Mouse (Mus musculus) ovary, adult 18-20 months (tissue): ENCODE results near the gene Gm10382.

Experiments
- DNase-seq: peaks from one replicate; pipeline ENCODE4 v3.0.0; 2022; ENCODE audit warnings: low spot score, mixed read lengths

Gm10382 gene

GRCm38 (mm10) chr5:125389131-125389578 is at the start of gene Gm10382:
Gene Gm10382 (plus strand): TSS chr5:125389322.
- peak; percentile 66 for DNase-seq

GRCm38 (mm10) chr5:125339851-125340531 is 49.1 kb upstream of the Gm10382 start:
- no peak for DNase-seq

- DNase-seq = peak; percentile 79
Observed at GRCm38 (mm10) chr5:125340547-125341262, 48.4 kb upstream of the Gm10382 start, which contains the start of gene Scarb1. Gene Scarb1 (minus strand): TSS chr5:125341094.

- DNase-seq = no peak
Observed at GRCm38 (mm10) chr5:125341459-125342090, 47.5 kb upstream of the Gm10382 start.

GRCm38 (mm10) chr5:125344296-125344695 is 44.8 kb upstream of the Gm10382 start:
- no peak for DNase-seq

- no peak for DNase-seq
Observed at GRCm38 (mm10) chr5:125348067-125348466, 41.1 kb upstream of the Gm10382 start.

GRCm38 (mm10) chr5:125348487-125348886 is 40.6 kb upstream of the Gm10382 start:
- no peak for DNase-seq

GRCm38 (mm10) chr5:125349391-125349790 is 39.7 kb upstream of the Gm10382 start:
- DNase-seq = no peak

- no peak for DNase-seq
Observed at GRCm38 (mm10) chr5:125351057-125351456, 38.1 kb upstream of the Gm10382 start.

- no peak for DNase-seq
Observed at GRCm38 (mm10) chr5:125351939-125352338, 37.2 kb upstream of the Gm10382 start.

GRCm38 (mm10) chr5:125352781-125353294 is 36.3 kb upstream of the Gm10382 start:
- DNase-seq = no peak

- DNase-seq = no peak
Observed at GRCm38 (mm10) chr5:125354885-125355492, 34.1 kb upstream of the Gm10382 start.

GRCm38 (mm10) chr5:125355650-125356049 is 33.5 kb upstream of the Gm10382 start:
- DNase-seq = no peak

GRCm38 (mm10) chr5:125357543-125358269 is 31.4 kb upstream of the Gm10382 start:
- DNase-seq = no peak

- DNase-seq = no peak
Observed at GRCm38 (mm10) chr5:125358270-125358608, 30.9 kb upstream of the Gm10382 start.

- DNase-seq = no peak
Observed at GRCm38 (mm10) chr5:125360566-125360965, 28.6 kb upstream of the Gm10382 start.

- DNase-seq = no peak
Observed at GRCm38 (mm10) chr5:125360981-125361510, 28.1 kb upstream of the Gm10382 start.

- no peak for DNase-seq
Observed at GRCm38 (mm10) chr5:125363894-125364293, 25.2 kb upstream of the Gm10382 start.

GRCm38 (mm10) chr5:125364851-125365429 is 24.2 kb upstream of the Gm10382 start:
- DNase-seq = no peak

- DNase-seq = no peak
Observed at GRCm38 (mm10) chr5:125368156-125368555, 21.0 kb upstream of the Gm10382 start.

- DNase-seq = no peak
Observed at GRCm38 (mm10) chr5:125368568-125368967, 20.6 kb upstream of the Gm10382 start.
